Mouse (Mus musculus) lung, postnatal 0 days (tissue): ENCODE results near the gene Calcoco2.

Experiments
- CTCF ChIP-seq: IDR thresholded peaks from 2 replicates; pipeline ENCODE4 v1.5.1; 2016; ENCODE audit warnings: antibody characterized with exemption, mild to moderate bottlenecking
- EP300 ChIP-seq: IDR thresholded peaks from 2 replicates; pipeline ENCODE4 v1.6.1; 2016; ENCODE audit warnings: antibody characterized with exemption, mild to moderate bottlenecking, control low read depth

DNA sequence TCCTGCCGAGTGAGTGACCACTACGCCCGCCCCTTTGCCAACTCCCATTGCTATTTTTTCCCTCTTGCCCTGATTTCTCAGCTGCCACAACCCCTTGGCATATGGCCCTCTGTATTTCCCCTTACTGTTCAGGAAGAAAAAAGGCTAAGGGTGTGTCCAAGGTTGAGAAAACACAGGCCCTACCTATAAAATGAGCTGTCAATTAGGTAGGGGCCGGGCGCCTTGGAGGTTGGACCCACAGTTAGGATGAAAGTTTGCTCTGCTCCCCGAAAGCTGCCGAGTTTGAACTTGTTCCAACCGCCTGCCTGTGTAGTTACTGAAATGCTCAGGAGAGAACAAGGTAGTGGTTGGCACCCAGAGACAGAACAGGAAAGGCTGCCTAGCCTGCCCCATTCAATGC is 24.1 kb upstream of the Calcoco2 start:
- no peak for TF ChIP-seq CTCF
- no peak for TF ChIP-seq EP300
